Mouse (Mus musculus) ES-Bruce4 (cell line): ENCODE results near the gene Slc48a1. TPM values are rescaled to one million over a fixed set of nuclear protein-coding genes. Genes with fewer than 3 reads are reported as not detected.

ENCODE experiments used
- H3K27ac ChIP-seq: 2 replicates; pipeline ENCODE4 v1.5.1; 2012; ENCODE audit warnings: low read length, inconsistent platforms; ENCODE audit not compliant: insufficient read depth
- H3K27me3 ChIP-seq: 2 replicates; pipeline ENCODE4 v1.6.1; 2012; ENCODE audit warnings: mild to moderate bottlenecking, low read length, inconsistent platforms; ENCODE audit not compliant: control insufficient read depth, poor library complexity, insufficient read depth, severe bottlenecking
- H3K36me3 ChIP-seq: 2 replicates; pipeline ENCODE4 v1.6.1; 2012; ENCODE audit warnings: inconsistent platforms, mild to moderate bottlenecking, low read length, moderate library complexity; ENCODE audit not compliant: control insufficient read depth, poor library complexity, insufficient read depth, severe bottlenecking
- H3K4me1 ChIP-seq: one replicate; pipeline ENCODE4 v1.8.1; 2011; ENCODE audit warnings: low read length; ENCODE audit not compliant: control insufficient read depth, insufficient read depth
- H3K4me3 ChIP-seq: 2 replicates; pipeline ENCODE4 v1.5.1; 2011; ENCODE audit warnings: low read depth, mild to moderate bottlenecking, low read length
- H3K9ac ChIP-seq: 2 replicates; pipeline ENCODE4 v1.6.1; 2012; ENCODE audit warnings: low read depth, mild to moderate bottlenecking, inconsistent platforms; ENCODE audit not compliant: poor library complexity, severe bottlenecking
- H3K9me3 ChIP-seq: replicated peaks from 2 replicates; pipeline ENCODE4 v1.6.1; 2012; ENCODE audit warnings: mild to moderate bottlenecking, low read length, inconsistent platforms; ENCODE audit not compliant: control insufficient read depth, poor library complexity, insufficient read depth, severe bottlenecking
- CTCF ChIP-seq: IDR thresholded peaks from one replicate; pipeline ENCODE4 v1.8.1; 2011; ENCODE audit warnings: low read depth, low read length
- EP300 ChIP-seq: IDR thresholded peaks from 2 replicates; pipeline ENCODE4 v1.6.1; 2011; ENCODE audit warnings: low read depth, low read length; ENCODE audit not compliant: insufficient read depth
- POLR2A ChIP-seq: IDR thresholded peaks from one replicate; pipeline ENCODE4 v1.8.1; 2011; ENCODE audit warnings: low read length; ENCODE audit not compliant: insufficient read depth
- polyA plus RNA-seq: library from polyadenylated mRNA; stranded (reverse); fragments of >200 nt; gene quantifications from 2 replicates; pipeline ENCODE4 v1.2.4, GENCODE M21; 2011; ENCODE audit warnings: low read depth; ENCODE audit not compliant: missing spikeins, insufficient read depth, insufficient read length

Slc48a1 gene
- polyA plus RNA-seq, 1 experiment: 17.2 TPM

GRCm38 (mm10) chr15:97828221-97828842 lies 50.0 kb downstream of the Slc48a1 start:
- no peaks in the 10 kb centered on the region for H3K9me3 ChIP-seq
- H3K4me1 ChIP-seq: no peaks in the 10 kb centered on the region
- H3K36me3 ChIP-seq: no peaks in the 10 kb centered on the region
- H3K9ac ChIP-seq: no peak overlapping the region
- TF ChIP-seq CTCF: no peak
- no peak for TF ChIP-seq POLR2A
- no peak for TF ChIP-seq EP300
- H3K4me3 ChIP-seq: no peak overlapping the region
- peaks cover 6% of the 10 kb centered on the region; the same call in 1 of the 2 replicates for H3K27me3 ChIP-seq
- H3K27ac ChIP-seq: no peak overlapping the region

GRCm38 (mm10) chr15:97828901-97829338 lies 50.6 kb downstream of the Slc48a1 start:
- Histone ChIP-seq H3K27ac (no peak overlapping the region), H3K9me3 (no peaks in the 10 kb centered on the region), H3K27me3 (peaks cover 6% of the 10 kb centered on the region; the same call in 1 of the 2 replicates), H3K9ac (no peak overlapping the region), H3K4me3 (no peak overlapping the region), H3K4me1 (no peaks in the 10 kb centered on the region), H3K36me3 (no peaks in the 10 kb centered on the region)
- TF ChIP-seq CTCF (no peak), EP300 (no peak), POLR2A (no peak)

GRCm38 (mm10) chr15:97829432-97829831 lies 51.1 kb downstream of the Slc48a1 start:
- Histone ChIP-seq H3K27ac (no peak overlapping the region), H3K4me3 (no peak overlapping the region), H3K27me3 (peaks cover 6% of the 10 kb centered on the region; the same call in 1 of the 2 replicates), H3K9me3 (no peaks in the 10 kb centered on the region), H3K36me3 (no peaks in the 10 kb centered on the region), H3K4me1 (no peaks in the 10 kb centered on the region), H3K9ac (no peak overlapping the region)
- no peak for TF ChIP-seq POLR2A
- TF ChIP-seq EP300: no peak
- TF ChIP-seq CTCF: no peak

- no peaks in the 10 kb centered on the region for H3K4me1 ChIP-seq
- peak overlapping the region; percentile 69 for H3K4me3 ChIP-seq
- H3K36me3 ChIP-seq: no peaks in the 10 kb centered on the region
- peaks cover 6% of the 10 kb centered on the region; the same call in 1 of the 2 replicates for H3K27me3 ChIP-seq
- peak overlapping the region; percentile 84 for H3K9ac ChIP-seq
- H3K27ac ChIP-seq: no peak overlapping the region
- TF ChIP-seq EP300 (no peak), CTCF (no peak), POLR2A (no peak)
- H3K9me3 ChIP-seq: no peaks in the 10 kb centered on the region
Observed at GRCm38 (mm10) chr15:97830253-97830787, 52.0 kb downstream of the Slc48a1 start.

- H3K27ac ChIP-seq: no peak overlapping the region
Observed at GRCm38 (mm10) chr15:97830788-97831241, 52.5 kb downstream of the Slc48a1 start.

More at GRCm38 (mm10) chr15:97830788-97831241, 52.5 kb downstream of the Slc48a1 start:
- Histone ChIP-seq H3K9me3 (no peaks in the 10 kb centered on the region), H3K36me3 (no peaks in the 10 kb centered on the region), H3K9ac (peak overlapping the region; percentile 84), H3K4me1 (no peaks in the 10 kb centered on the region), H3K27me3 (peaks cover 6% of the 10 kb centered on the region; the same call in 1 of the 2 replicates), H3K4me3 (peak overlapping the region; percentile 69)
- TF ChIP-seq POLR2A (no peak), EP300 (no peak), CTCF (no peak)
